Mouse (Mus musculus) lung, embryonic 15.5 days (tissue): ENCODE measurements around the gene Gal3st1. TPM values are rescaled to one million over a fixed set of nuclear protein-coding genes. Genes with fewer than 3 reads are reported as not detected.
"Not testable (repeated sequence)": the region's sequence is repeated elsewhere in the genome, so short reads cannot be mapped to it uniquely, and the experiment has no call there.

Source experiments
- ATAC-seq: fragments of 200-750 bp; cut with Nextera tagmentation; 2 replicates; pipeline ENCODE4 v1.8.0; 2017; ENCODE audit warnings: moderate number of reproducible peaks, borderline replicate concordance; ENCODE audit not compliant: low FRiP score, low TSS enrichment; ENCODE audit errors: extremely low read depth
- H3K27ac ChIP-seq: fragments of 300-500 bp; sonication (generic); 2 replicates; pipeline ENCODE4 v1.5.1; 2015; ENCODE audit warnings: moderate library complexity, mild to moderate bottlenecking, inconsistent platforms
- H3K27me3 ChIP-seq: fragments of 300-500 bp; sonication (generic); 2 replicates; pipeline ENCODE4 v1.6.1; 2015; ENCODE audit warnings: inconsistent platforms
- H3K36me3 ChIP-seq: fragments of 300-500 bp; sonication (generic); 2 replicates; pipeline ENCODE4 v1.6.1; 2015; ENCODE audit warnings: inconsistent platforms
- H3K4me1 ChIP-seq: fragments of 300-500 bp; sonication (generic); 2 replicates; pipeline ENCODE4 v1.6.1; 2015; ENCODE audit warnings: inconsistent platforms
- H3K4me2 ChIP-seq: fragments of 300-500 bp; sonication (generic); 2 replicates; pipeline ENCODE4 v1.6.1; 2015; ENCODE audit warnings: inconsistent platforms, mild to moderate bottlenecking, moderate library complexity
- H3K4me3 ChIP-seq: fragments of 300-500 bp; sonication (generic); 2 replicates; pipeline ENCODE4 v1.5.1; 2015; ENCODE audit warnings: mild to moderate bottlenecking, inconsistent platforms
- H3K9ac ChIP-seq: fragments of 300-500 bp; sonication (generic); 2 replicates; pipeline ENCODE4 v1.6.1; 2015; ENCODE audit warnings: inconsistent platforms
- H3K9me3 ChIP-seq: fragments of 300-500 bp; sonication (generic); 2 replicates; pipeline ENCODE4 v1.6.1; 2016; ENCODE audit warnings: inconsistent platforms
- WGBS: fragments of 180-500 bp; shearing (Covaris S2); methylation state at CpG from one replicate; pipeline ENCODE4 v1.1.7; 2015; 5-methylcytosine and 5-hydroxymethylcytosine counted together
- polyA plus RNA-seq: library from polyadenylated mRNA; unstranded; fragments of >200 nt; fragmentation: Nextera tagmentation; extraction: Ambion mirVana; gene quantifications from 2 replicates; pipeline ENCODE4 v1.2.1, GENCODE M21; 2015

Gene Gal3st1
- polyA plus RNA-seq: 7.9 and 9.0 TPM in 2 replicates

- Histone ChIP-seq H3K27ac (peak within 1 kb of the TSS; percentile 52), H3K9ac (peak within 1 kb of the TSS; percentile 18; the same call in 1 of the 2 replicates), H3K4me3 (peak within 1 kb of the TSS; percentile 39), H3K27me3 (peaks cover 29% of the 10 kb centered on the region), H3K4me1 (no peaks in the 10 kb centered on the region), H3K4me2 (peak within 1 kb of the TSS; percentile 52), H3K9me3 (no peaks in the 10 kb centered on the region), H3K36me3 (peaks cover 20% of the 10 kb centered on the region)
- ATAC-seq: peak; percentile 59; the same call in 1 of the 2 replicates
- under 1% methylated on average over 30 of the region's 37 CpGs for WGBS
Measured at GRCm38 (mm10) chr11:3983291-3983862, at the start of gene Gal3st1. Gene Gal3st1 (plus strand): TSS chr11:3983636.

- H3K27me3 ChIP-seq: no peaks in the 10 kb centered on the region
- H3K9me3 ChIP-seq: no peaks in the 10 kb centered on the region
- WGBS: 90% methylated on average over 9 of the region's 9 CpGs
- H3K4me3 ChIP-seq: no peak overlapping the region
- no peak overlapping the region for H3K27ac ChIP-seq
- H3K4me2 ChIP-seq: no peak overlapping the region
- H3K4me1 ChIP-seq: peaks cover 16% of the 10 kb centered on the region
- no peaks in the 10 kb centered on the region for H3K36me3 ChIP-seq
- H3K9ac ChIP-seq: no peak overlapping the region
- ATAC-seq: no peak
Measured at GRCm38 (mm10) chr11:3933756-3934285, 49.6 kb upstream of the Gal3st1 start.

- 67% methylated on average over 4 of the region's 4 CpGs for WGBS
- no peaks in the 10 kb centered on the region for H3K9me3 ChIP-seq
- ATAC-seq: no peak
Measured at GRCm38 (mm10) chr11:3935135-3935534, 48.3 kb upstream of the Gal3st1 start.

GRCm38 (mm10) chr11:3936318-3936717, 47.1 kb upstream of the Gal3st1 start:
- Histone ChIP-seq H3K4me2 (no peak overlapping the region), H3K27ac (no peak overlapping the region), H3K9me3 (no peaks in the 10 kb centered on the region), H3K4me3 (no peak overlapping the region), H3K9ac (no peak overlapping the region), H3K4me1 (peaks cover 10% of the 10 kb centered on the region), H3K27me3 (no peaks in the 10 kb centered on the region), H3K36me3 (no peaks in the 10 kb centered on the region)
- WGBS: 78% methylated on average over 3 of the region's 3 CpGs
- no peak for ATAC-seq

More at GRCm38 (mm10) chr11:3935135-3935534, 48.3 kb upstream of the Gal3st1 start:
- Histone ChIP-seq H3K4me2 (no peak overlapping the region), H3K36me3 (no peaks in the 10 kb centered on the region), H3K9ac (no peak overlapping the region), H3K4me3 (no peak overlapping the region), H3K4me1 (peaks cover 16% of the 10 kb centered on the region), H3K27me3 (no peaks in the 10 kb centered on the region), H3K27ac (no peak overlapping the region)

GRCm38 (mm10) chr11:3937321-3937874, 46.0 kb upstream of the Gal3st1 start:
- no peaks in the 10 kb centered on the region for H3K9me3 ChIP-seq
- H3K4me2 ChIP-seq: no peak overlapping the region
- H3K4me1 ChIP-seq: 0 out of 2 replicates have a peak, but pooled peaks cover 3% of the 10 kb centered on the region
- H3K27ac ChIP-seq: no peak overlapping the region
- H3K9ac ChIP-seq: no peak overlapping the region
- H3K27me3 ChIP-seq: no peaks in the 10 kb centered on the region
- WGBS: 70% methylated on average over 13 of the region's 13 CpGs
- H3K36me3 ChIP-seq: no peaks in the 10 kb centered on the region
- no peak for ATAC-seq
- H3K4me3 ChIP-seq: no peak overlapping the region

- Histone ChIP-seq H3K27me3 (peaks cover 2% of the 10 kb centered on the region; the same call in 1 of the 2 replicates), H3K9ac (no peak overlapping the region), H3K27ac (no peak overlapping the region), H3K4me1 (no peaks in the 10 kb centered on the region), H3K4me2 (no peak overlapping the region), H3K9me3 (no peaks in the 10 kb centered on the region), H3K4me3 (no peak overlapping the region), H3K36me3 (no peaks in the 10 kb centered on the region)
- no peak for ATAC-seq
- 67% methylated on average over 7 of the region's 7 CpGs for WGBS
Measured at GRCm38 (mm10) chr11:3941371-3941770, 42.1 kb upstream of the Gal3st1 start.

- Histone ChIP-seq H3K27me3 (peaks cover 3% of the 10 kb centered on the region; the same call in 1 of the 2 replicates), H3K36me3 (no peaks in the 10 kb centered on the region), H3K27ac (no peak overlapping the region), H3K9me3 (no peaks in the 10 kb centered on the region), H3K4me3 (no peak overlapping the region), H3K4me1 (no peaks in the 10 kb centered on the region), H3K4me2 (no peak overlapping the region), H3K9ac (no peak overlapping the region)
- ATAC-seq: no peak
- 23% methylated on average over 1 of the region's 1 CpGs for WGBS
Measured at GRCm38 (mm10) chr11:3946386-3946785, 37.0 kb upstream of the Gal3st1 start.

- H3K4me3 ChIP-seq, H3K9ac ChIP-seq, H3K36me3 ChIP-seq, H3K27me3 ChIP-seq, ATAC-seq, H3K4me2 ChIP-seq, H3K4me1 ChIP-seq, H3K9me3 ChIP-seq, H3K27ac ChIP-seq: not testable (repeated sequence)
- WGBS: 79% methylated on average over 5 of the region's 5 CpGs
Measured at GRCm38 (mm10) chr11:3954876-3955275, 28.6 kb upstream of the Gal3st1 start.

GRCm38 (mm10) chr11:3955371-3955770, 28.1 kb upstream of the Gal3st1 start:
- not testable (repeated sequence) for H3K9ac ChIP-seq, H3K4me1 ChIP-seq, H3K27me3 ChIP-seq, H3K27ac ChIP-seq, H3K9me3 ChIP-seq, H3K4me3 ChIP-seq, H3K4me2 ChIP-seq, ATAC-seq, H3K36me3 ChIP-seq
- 71% methylated on average over 4 of the region's 4 CpGs for WGBS

GRCm38 (mm10) chr11:3960901-3961300, 22.5 kb upstream of the Gal3st1 start:
- H3K36me3 ChIP-seq: no peaks in the 10 kb centered on the region
- H3K9me3 ChIP-seq: no peaks in the 10 kb centered on the region
- H3K4me2 ChIP-seq: no peak overlapping the region
- peaks cover 14% of the 10 kb centered on the region for H3K4me1 ChIP-seq
- 37% methylated on average over 2 of the region's 2 CpGs for WGBS
- no peak for ATAC-seq
- H3K9ac ChIP-seq: no peak overlapping the region
- H3K27me3 ChIP-seq: no peaks in the 10 kb centered on the region
- H3K4me3 ChIP-seq: no peak overlapping the region
- no peak overlapping the region for H3K27ac ChIP-seq

- Histone ChIP-seq H3K36me3 (no peaks in the 10 kb centered on the region), H3K9me3 (no peaks in the 10 kb centered on the region), H3K4me1 (peaks cover 16% of the 10 kb centered on the region), H3K9ac (no peak overlapping the region), H3K27ac (no peak overlapping the region), H3K4me3 (no peak overlapping the region), H3K27me3 (no peaks in the 10 kb centered on the region), H3K4me2 (no peak overlapping the region)
- 45% methylated on average over 3 of the region's 3 CpGs for WGBS
- no peak for ATAC-seq
Measured at GRCm38 (mm10) chr11:3961761-3962160, 21.7 kb upstream of the Gal3st1 start.

GRCm38 (mm10) chr11:3963155-3963554, 20.3 kb upstream of the Gal3st1 start:
- no peaks in the 10 kb centered on the region; the same call in 1 of the 2 replicates for H3K36me3 ChIP-seq
- H3K4me3 ChIP-seq: peak overlapping the region; percentile 81
- peak overlapping the region; percentile 68 for H3K4me2 ChIP-seq
- peak overlapping the region; percentile 66; the same call in 1 of the 2 replicates for H3K27ac ChIP-seq
- no peaks in the 10 kb centered on the region for H3K9me3 ChIP-seq
- 74% methylated on average over 10 of the region's 10 CpGs for WGBS
- H3K4me1 ChIP-seq: peaks cover 16% of the 10 kb centered on the region
- ATAC-seq: no peak
- 0 out of 2 replicates have a peak overlapping the region, but pooled peaks have one; percentile 76 for H3K9ac ChIP-seq
- no peaks in the 10 kb centered on the region for H3K27me3 ChIP-seq
